Mouse (Mus musculus) cerebellum, adult 2 months (tissue): ENCODE data around the gene Gm44503.

Experiments
- CTCF ChIP-seq: fragments of 200-500 bp; IDR thresholded peaks from 2 replicates; pipeline ENCODE4 v1.5.1; 2011; ENCODE audit warnings: low read depth, mild to moderate bottlenecking, control low read depth, low read length, moderate library complexity, borderline replicate concordance; ENCODE audit not compliant: insufficient read depth
- POLR2A ChIP-seq: fragments of 200-500 bp; IDR thresholded peaks from 2 replicates; pipeline ENCODE4 v1.6.1; 2011; ENCODE audit warnings: low read length, control low read depth, borderline replicate concordance; ENCODE audit not compliant: insufficient read depth

DNA sequence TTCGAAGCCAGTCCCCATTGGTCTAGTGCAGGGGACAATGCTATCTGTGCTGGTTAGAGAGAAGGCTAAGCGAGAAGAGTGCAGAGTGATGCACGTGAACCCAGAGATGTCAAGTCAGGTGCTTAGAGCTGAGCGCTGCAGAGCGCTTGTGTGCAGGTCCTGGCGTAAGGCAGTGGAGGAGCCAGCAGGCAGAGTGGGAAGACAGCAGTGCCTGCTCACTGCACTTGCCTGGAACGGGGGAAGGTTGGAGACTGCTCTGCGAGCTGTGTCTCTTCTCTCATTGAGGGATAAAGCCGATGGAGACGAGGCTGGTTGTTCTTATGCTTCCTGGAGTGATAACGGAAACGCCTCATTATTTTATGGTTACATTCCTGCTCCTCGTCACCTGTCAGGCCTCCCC lies 56.1 kb downstream of the Gm44503 start:
- TF ChIP-seq CTCF, result no peak
- TF ChIP-seq POLR2A, result no peak
